Mouse (Mus musculus): ENCODE data around the gene Lpxn. TPM values are rescaled to one million over a fixed set of nuclear protein-coding genes. Genes with fewer than 3 reads are reported as not detected.
A peak's percentile ranks its signal among the peaks of the same experiment; 100 is the strongest.

Lpxn gene
- polyA plus RNA-seq, 1 experiment from 2014 or later, result 0.75 TPM

DNA sequence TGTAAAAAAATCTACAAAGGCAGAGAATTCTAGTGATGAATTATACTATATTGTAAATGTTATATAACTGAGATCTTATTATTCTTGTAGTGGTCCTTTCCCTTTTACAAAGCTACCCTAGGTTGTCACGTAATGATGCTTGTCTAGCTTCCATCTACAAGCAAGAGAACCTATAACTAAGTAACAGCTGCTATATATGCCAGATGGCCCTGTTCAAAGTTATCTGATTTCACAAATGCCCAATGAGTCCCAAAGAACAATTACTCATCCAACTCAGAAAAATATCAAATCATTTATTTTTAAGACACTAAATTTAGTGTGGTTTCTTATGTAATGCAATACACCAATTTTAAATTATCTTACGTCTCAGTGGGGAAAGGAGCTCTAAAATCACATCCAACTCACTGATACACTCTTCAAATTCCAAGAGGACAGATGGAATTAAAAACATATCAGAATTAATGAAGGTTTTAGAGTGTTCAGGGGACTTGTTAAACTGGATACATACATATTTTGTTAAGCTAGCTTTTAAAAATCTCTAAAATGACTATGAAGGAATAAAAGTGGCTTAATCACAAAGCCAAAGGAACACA, 9.1 kb upstream of the Lpxn start:
- Histone ChIP-seq H3K27me3 (ENCODE audit: control insufficient read depth, insufficient read depth, low read length) (no peaks in the 10 kb centered on the region), H3K4me1 (ENCODE audit: control insufficient read depth, insufficient read depth, low read length) (no peaks in the 10 kb centered on the region), H3K4me3 (ENCODE audit: low read depth, low read length) (no peak overlapping the region), H3K27ac (ENCODE audit: low read depth, low read length) (no peak overlapping the region), H3K36me3 (ENCODE audit: control insufficient read depth, insufficient read depth, low read length) (no peaks in the 10 kb centered on the region), H3K9me3 (ENCODE audit: control insufficient read depth, low read length) (no peaks in the 10 kb centered on the region), H3K9ac (replicated peaks; ENCODE audit: low read depth, low read length) (no peak overlapping the region), H3K4me2 (ENCODE audit: low read depth, low read length) (no peak overlapping the region)
- WGBS, result 69% methylated on average over 2 of the region's 2 CpGs
- ATAC-seq (ENCODE audit: low read depth), result no peak

DNA sequence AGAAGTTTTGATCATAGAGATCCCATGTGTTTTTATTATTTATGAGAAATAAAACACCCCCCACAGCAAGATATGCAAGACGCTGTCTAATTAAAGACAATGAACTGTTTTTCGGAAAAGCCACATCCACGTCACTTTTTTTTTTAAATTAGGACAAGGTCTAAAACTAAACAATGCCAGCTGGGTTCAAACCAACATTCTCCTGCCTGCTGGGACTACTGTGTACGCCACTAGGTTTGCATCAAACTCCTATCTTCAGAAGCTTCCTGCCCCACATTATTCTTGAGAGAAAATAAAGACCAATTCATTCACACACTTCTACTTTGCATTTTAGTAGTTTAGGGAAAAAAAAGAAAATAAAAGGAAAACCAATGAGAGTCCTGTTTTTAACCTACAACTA, 8.3 kb upstream of the Lpxn start:
- Histone ChIP-seq H3K27me3 (ENCODE audit: control insufficient read depth, insufficient read depth, low read length) (no peaks in the 10 kb centered on the region), H3K4me1 (ENCODE audit: control insufficient read depth, insufficient read depth, low read length) (no peaks in the 10 kb centered on the region), H3K36me3 (ENCODE audit: control insufficient read depth, insufficient read depth, low read length) (no peaks in the 10 kb centered on the region), H3K9me3 (ENCODE audit: control insufficient read depth, low read length) (no peaks in the 10 kb centered on the region), H3K4me3 (ENCODE audit: low read depth, low read length) (no peak overlapping the region), H3K27ac (ENCODE audit: low read depth, low read length) (no peak overlapping the region), H3K9ac (replicated peaks; ENCODE audit: low read depth, low read length) (no peak overlapping the region), H3K4me2 (ENCODE audit: low read depth, low read length) (no peak overlapping the region)
- ATAC-seq (ENCODE audit: low read depth), result no peak
- WGBS, result 71% methylated on average over 4 of the region's 4 CpGs

DNA sequence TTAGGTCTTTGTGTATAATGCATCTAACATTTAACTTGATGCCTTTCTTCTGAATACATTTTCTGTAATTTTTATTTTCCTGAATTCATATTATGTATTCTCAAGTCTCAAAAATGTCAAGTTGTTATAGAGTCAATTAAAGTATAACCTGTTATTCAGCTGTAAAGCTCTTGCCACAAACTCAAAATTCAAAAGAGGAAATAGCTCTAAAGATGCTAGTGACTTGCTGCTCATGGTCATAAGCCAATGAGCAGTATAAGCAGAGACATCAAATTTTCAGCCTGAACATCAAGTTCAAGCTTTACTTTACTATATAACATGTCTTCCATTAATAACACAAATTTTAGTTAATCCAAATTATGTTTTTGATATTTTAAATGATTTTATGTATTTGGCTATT, 3.6 kb upstream of the Lpxn start:
- Histone ChIP-seq H3K4me1 (ENCODE audit: control insufficient read depth, insufficient read depth, low read length) (peaks cover 10% of the 10 kb centered on the region; the same call in 1 of the 2 replicates), H3K9me3 (ENCODE audit: control insufficient read depth, low read length) (no peaks in the 10 kb centered on the region), H3K36me3 (ENCODE audit: control insufficient read depth, insufficient read depth, low read length) (no peaks in the 10 kb centered on the region), H3K4me3 (ENCODE audit: low read depth, low read length) (no peak overlapping the region), H3K9ac (replicated peaks; ENCODE audit: low read depth, low read length) (no peak overlapping the region), H3K27ac (ENCODE audit: low read depth, low read length) (no peak overlapping the region), H3K27me3 (ENCODE audit: control insufficient read depth, insufficient read depth, low read length) (no peaks in the 10 kb centered on the region), H3K4me2 (ENCODE audit: low read depth, low read length) (no peak overlapping the region)
- ATAC-seq (ENCODE audit: low read depth), result no peak

DNA sequence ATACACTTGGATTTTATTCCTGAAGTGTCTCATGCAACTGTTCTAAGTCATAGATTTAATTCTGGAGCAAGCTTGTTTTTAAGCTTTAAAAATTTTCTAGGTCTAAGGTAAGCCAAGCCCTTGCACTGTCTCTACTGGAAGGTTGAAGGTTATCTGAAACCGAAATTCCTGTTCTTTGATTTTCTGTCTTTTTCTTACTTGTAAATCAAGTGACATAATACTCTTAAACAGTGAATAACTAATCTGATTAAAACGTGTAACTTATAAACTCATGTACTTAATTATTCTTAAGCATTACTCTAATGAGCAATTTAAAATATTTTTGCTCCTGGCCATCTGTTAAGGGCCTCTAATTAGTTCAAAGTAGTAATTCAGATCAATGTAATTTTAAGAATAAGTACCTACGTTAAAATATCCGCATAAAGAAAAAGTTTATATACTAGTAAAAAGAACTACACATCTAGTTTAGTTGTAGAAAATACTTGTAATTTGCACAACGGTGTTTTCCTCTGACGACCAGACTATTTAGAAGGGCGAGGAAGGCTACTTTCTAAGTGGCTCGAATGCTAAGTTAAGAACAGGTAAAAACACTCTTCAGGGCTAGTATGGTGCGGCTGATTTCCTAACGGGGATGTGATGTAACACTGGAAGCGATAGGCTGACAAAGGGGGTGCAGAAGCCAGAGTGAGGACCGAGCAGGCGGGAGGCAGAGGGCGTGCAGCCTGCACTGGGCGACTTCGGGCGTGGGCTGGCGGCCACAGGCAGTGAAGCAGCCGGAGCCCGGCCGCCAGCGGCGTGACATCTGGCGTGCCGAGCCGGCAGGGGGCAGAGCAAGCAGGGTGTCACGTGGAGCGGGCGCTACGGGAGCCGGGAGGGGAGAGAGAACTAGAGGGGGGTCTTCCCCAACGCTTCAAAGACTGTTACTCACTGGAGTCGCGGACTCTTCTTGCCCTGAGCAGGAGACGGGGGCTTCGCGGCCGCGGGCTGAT, 1.6 kb upstream of the Lpxn start:
- H3K27ac ChIP-seq (ENCODE audit: low read depth, low read length), result peak overlapping the region; percentile 99
- peaks cover 10% of the 10 kb centered on the region; the same call in 1 of the 2 replicates for H3K4me1 ChIP-seq (ENCODE audit: control insufficient read depth, insufficient read depth, low read length)
- WGBS, result 2% methylated on average over 35 of the region's 39 CpGs
- no peaks in the 10 kb centered on the region for H3K9me3 ChIP-seq (ENCODE audit: control insufficient read depth, low read length)
- H3K27me3 ChIP-seq (ENCODE audit: control insufficient read depth, insufficient read depth, low read length), result no peaks in the 10 kb centered on the region
- peak overlapping the region; percentile 88 for H3K4me3 ChIP-seq (ENCODE audit: low read depth, low read length)
- peak; percentile 72 for ATAC-seq (ENCODE audit: low read depth)
- peak overlapping the region; percentile 96 for H3K9ac ChIP-seq (replicated peaks; ENCODE audit: low read depth, low read length)
- no peaks in the 10 kb centered on the region for H3K36me3 ChIP-seq (ENCODE audit: control insufficient read depth, insufficient read depth, low read length)
- peak overlapping the region; percentile 56 for H3K4me2 ChIP-seq (ENCODE audit: low read depth, low read length)

DNA sequence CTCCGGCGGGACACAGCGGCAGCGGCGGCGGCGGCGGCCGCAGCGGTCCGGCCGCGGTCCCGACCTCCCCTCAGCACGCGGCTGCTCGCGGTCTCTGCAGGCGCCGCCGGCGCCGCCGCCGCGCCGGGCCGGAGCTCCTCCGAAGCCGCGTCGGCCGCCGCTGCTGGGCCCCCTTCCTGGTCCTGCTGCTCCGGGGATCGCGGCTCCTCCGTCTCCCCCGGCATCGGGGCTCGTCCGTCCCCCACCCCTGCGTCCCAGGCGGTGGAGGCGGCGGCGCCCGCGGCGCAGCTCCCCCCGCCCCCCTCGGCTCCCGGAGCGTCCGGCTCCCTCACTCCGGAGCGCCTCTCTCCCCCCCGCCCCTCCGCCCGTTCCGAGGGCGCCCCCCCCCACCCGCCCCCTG, 883 bp upstream of the Lpxn start:
- WGBS, result under 1% methylated on average over 28 of the region's 63 CpGs
- H3K36me3 ChIP-seq (ENCODE audit: control insufficient read depth, insufficient read depth, low read length), result no peaks in the 10 kb centered on the region
- H3K27me3 ChIP-seq (ENCODE audit: control insufficient read depth, insufficient read depth, low read length), result no peaks in the 10 kb centered on the region
- peak overlapping the region; percentile 88 for H3K4me3 ChIP-seq (ENCODE audit: low read depth, low read length)
- H3K4me2 ChIP-seq (ENCODE audit: low read depth, low read length), result peak overlapping the region; percentile 56; the same call in 1 of the 2 replicates
- peak; percentile 50 for ATAC-seq (ENCODE audit: low read depth)
- no peaks in the 10 kb centered on the region for H3K9me3 ChIP-seq (ENCODE audit: control insufficient read depth, low read length)
- peak overlapping the region; percentile 99 for H3K27ac ChIP-seq (ENCODE audit: low read depth, low read length)
- peaks cover 10% of the 10 kb centered on the region; the same call in 1 of the 2 replicates for H3K4me1 ChIP-seq (ENCODE audit: control insufficient read depth, insufficient read depth, low read length)
- H3K9ac ChIP-seq (replicated peaks; ENCODE audit: low read depth, low read length), result peak overlapping the region; percentile 96

DNA sequence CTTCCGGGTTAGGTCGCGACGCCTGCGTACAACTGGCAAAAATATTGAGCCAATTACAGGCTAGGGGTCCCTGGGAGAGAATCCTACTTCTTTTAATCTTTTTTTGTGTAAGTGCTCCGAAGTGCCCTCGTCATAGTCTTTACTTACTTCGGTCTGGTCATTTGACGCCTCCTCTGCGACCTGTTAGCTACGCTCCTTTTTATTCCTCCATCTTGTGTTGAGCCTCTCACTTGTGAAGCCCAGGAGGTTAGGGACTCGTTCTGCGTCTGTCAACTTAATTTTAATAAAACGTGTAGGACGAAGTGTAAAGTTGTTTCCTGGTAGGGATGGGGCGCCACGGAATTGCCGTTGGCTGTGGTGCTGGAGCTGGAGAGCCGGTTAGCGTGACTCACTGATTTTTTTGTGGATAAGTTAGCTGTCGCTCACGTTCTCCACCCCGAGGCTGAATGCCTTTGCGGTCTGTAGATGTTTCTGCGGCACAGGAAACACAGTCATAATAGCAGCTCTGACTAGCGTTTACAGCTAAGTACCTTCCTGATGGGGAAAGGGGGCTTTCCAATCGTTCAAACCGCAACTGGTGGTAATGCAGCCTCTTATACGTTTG, 437 bp downstream of the Lpxn start:
- peak overlapping the region; percentile 99 for H3K27ac ChIP-seq (ENCODE audit: low read depth, low read length)
- H3K4me1 ChIP-seq (ENCODE audit: control insufficient read depth, insufficient read depth, low read length), result peaks cover 10% of the 10 kb centered on the region; the same call in 1 of the 2 replicates
- no peaks in the 10 kb centered on the region for H3K27me3 ChIP-seq (ENCODE audit: control insufficient read depth, insufficient read depth, low read length)
- ATAC-seq (ENCODE audit: low read depth), result peak; percentile 7
- peak overlapping the region; percentile 88 for H3K4me3 ChIP-seq (ENCODE audit: low read depth, low read length)
- H3K9ac ChIP-seq (replicated peaks; ENCODE audit: low read depth, low read length), result peak overlapping the region; percentile 39
- H3K9me3 ChIP-seq (ENCODE audit: control insufficient read depth, low read length), result no peaks in the 10 kb centered on the region
- no peaks in the 10 kb centered on the region for H3K36me3 ChIP-seq (ENCODE audit: control insufficient read depth, insufficient read depth, low read length)
- peak overlapping the region; percentile 73 for H3K4me2 ChIP-seq (ENCODE audit: low read depth, low read length)
- under 1% methylated on average over 29 of the region's 29 CpGs for WGBS

DNA sequence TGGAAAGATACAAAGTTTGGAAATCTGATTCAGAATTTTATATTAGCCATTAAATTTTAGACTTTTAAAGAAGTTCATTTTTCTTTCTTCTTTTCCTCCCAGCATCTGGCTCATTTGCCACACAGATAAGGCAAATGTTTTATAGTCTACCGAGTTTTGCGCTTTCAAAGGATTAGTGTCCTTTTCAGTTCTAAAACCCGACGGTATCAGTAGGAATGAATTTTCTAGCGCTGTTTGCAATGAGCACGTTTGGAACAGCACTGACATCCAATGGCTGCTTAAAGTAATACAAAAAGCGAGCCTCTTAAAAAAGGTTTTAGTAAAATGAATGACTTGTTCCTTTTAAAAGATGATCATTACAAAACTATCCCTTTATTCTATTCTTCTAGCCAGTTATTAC, 1.1 kb downstream of the Lpxn start:
- ATAC-seq (ENCODE audit: low read depth), result no peak
- WGBS, result under 1% methylated on average over 7 of the region's 7 CpGs
- peak overlapping the region; percentile 99 for H3K27ac ChIP-seq (ENCODE audit: low read depth, low read length)

DNA sequence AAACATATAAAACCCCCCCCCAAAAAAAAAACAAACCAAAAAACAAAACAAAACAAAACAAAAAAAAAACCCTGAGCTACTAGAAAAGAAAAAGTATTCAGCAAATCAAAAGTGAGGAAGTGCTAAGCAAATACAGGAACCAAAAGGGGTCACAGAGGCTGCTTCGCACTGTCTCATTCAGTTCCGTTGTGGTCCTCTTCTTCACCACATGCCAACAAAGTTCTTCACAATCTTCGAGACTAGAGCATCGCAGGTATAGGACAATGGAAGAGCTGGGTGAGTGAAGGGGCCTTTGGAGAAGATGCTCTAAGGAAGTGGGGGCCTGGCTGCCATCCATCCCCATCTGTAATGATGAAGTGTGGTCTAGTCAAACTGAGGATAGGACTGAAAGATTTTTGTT, 2.4 kb downstream of the Lpxn start:
- Histone ChIP-seq H3K4me2 (ENCODE audit: low read depth, low read length) (no peak overlapping the region), H3K36me3 (ENCODE audit: control insufficient read depth, insufficient read depth, low read length) (no peaks in the 10 kb centered on the region), H3K4me3 (ENCODE audit: low read depth, low read length) (no peak overlapping the region), H3K27me3 (ENCODE audit: control insufficient read depth, insufficient read depth, low read length) (no peaks in the 10 kb centered on the region), H3K9me3 (ENCODE audit: control insufficient read depth, low read length) (no peaks in the 10 kb centered on the region), H3K4me1 (ENCODE audit: control insufficient read depth, insufficient read depth, low read length) (peaks cover 4% of the 10 kb centered on the region; the same call in 1 of the 2 replicates), H3K9ac (replicated peaks; ENCODE audit: low read depth, low read length) (no peak overlapping the region), H3K27ac (ENCODE audit: low read depth, low read length) (no peak overlapping the region)
- ATAC-seq (ENCODE audit: low read depth), result no peak
- WGBS, result 93% methylated on average over 4 of the region's 4 CpGs

More for the DNA sequence above, 1.1 kb downstream of the Lpxn start:
- H3K4me1 ChIP-seq (ENCODE audit: control insufficient read depth, insufficient read depth, low read length), result peaks cover 10% of the 10 kb centered on the region; the same call in 1 of the 2 replicates
- H3K27me3 ChIP-seq (ENCODE audit: control insufficient read depth, insufficient read depth, low read length), result no peaks in the 10 kb centered on the region
- H3K9ac ChIP-seq (replicated peaks; ENCODE audit: low read depth, low read length), result peak overlapping the region; percentile 39
- peak overlapping the region; percentile 88 for H3K4me3 ChIP-seq (ENCODE audit: low read depth, low read length)
- H3K9me3 ChIP-seq (ENCODE audit: control insufficient read depth, low read length), result no peaks in the 10 kb centered on the region
- peak overlapping the region; percentile 73 for H3K4me2 ChIP-seq (ENCODE audit: low read depth, low read length)
- no peaks in the 10 kb centered on the region for H3K36me3 ChIP-seq (ENCODE audit: control insufficient read depth, insufficient read depth, low read length)

Measured in neural tube, embryonic 14.5 days (tissue).